Mouse (Mus musculus): ENCODE measurements around the gene Itga5.

- TF ChIP-seq CTCF (IDR thresholded peaks at IDR 0.05; ENCODE audit: low read depth), result no peak
- TF ChIP-seq EP300 (optimal IDR thresholded peaks at IDR 0.05), result no peak
These were observed 10.4 kb downstream of the Itga5 start for GRCm38 (mm10) chr15:103356130-103356529.

Measured in stomach, postnatal 0 days (tissue).